In the genomic region with DNA sequence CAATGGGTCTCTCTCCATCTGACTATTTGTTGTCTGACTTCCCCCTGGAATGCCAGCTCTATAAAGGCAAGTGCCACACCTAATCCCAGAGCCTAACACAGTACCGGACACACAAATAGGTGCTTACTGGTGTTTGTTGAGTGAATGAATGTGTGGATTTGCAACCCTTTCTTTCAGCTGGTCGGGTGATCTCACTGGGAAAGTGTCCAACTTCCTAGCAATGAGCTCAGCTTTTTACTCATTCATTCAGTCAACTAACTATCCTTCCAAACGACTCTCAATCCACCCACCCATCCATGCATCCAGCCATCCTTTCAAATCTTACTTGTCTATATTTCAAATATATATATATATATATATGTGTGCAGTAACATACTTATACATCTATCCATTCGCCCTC, we compare ENCODE assay signal across 32 mouse cellular contexts. TPM values are rescaled to one million over a fixed set of nuclear protein-coding genes. Genes with fewer than 3 reads are reported as not detected.
A peak's percentile ranks its signal among the peaks of the same experiment; 100 is the strongest.
DNase-seq lines count a peak whose midpoint lies in the region; ATAC-seq lines count a peak whose summit lies in the region.
"Had no signal": no experiment of that assay in that cellular context is flagged by ENCODE, and none has a peak within 500 bp of the region (broad histone marks: within the 10 kb centered on the region; RNA-seq: fewer than 3 reads in every experiment).

No protein-coding gene starts in this region.

- H3K36me3 ChIP-seq in forebrain, embryonic 14.5 days (ENCODE audit: control insufficient read depth, insufficient read depth, low read length), result peaks cover 32% of the 10 kb centered on the region
- H3K36me3 ChIP-seq in forebrain, embryonic 10.5 days (replicated peaks), result peaks cover 58% of the 10 kb centered on the region
- H3K36me3 ChIP-seq in midbrain, embryonic 15.5 days (replicated peaks), result no peaks in the 10 kb centered on the region
- 0 out of 2 replicates have a peak, but pooled peaks cover 3% of the 10 kb centered on the region for H3K36me3 ChIP-seq in midbrain, embryonic 14.5 days (ENCODE audit: control insufficient read depth, insufficient read depth, low read length)
- H3K36me3 ChIP-seq: hindbrain, embryonic 13.5 days; limb, embryonic 12.5 days; lung, embryonic 15.5 days had no signal

- peak overlapping the region; percentile 65; the same call in 1 of the 2 replicates for H3K27ac ChIP-seq in forebrain, embryonic 14.5 days (ENCODE audit: low read depth, low read length)
- H3K27ac ChIP-seq in forebrain, embryonic 10.5 days, result no peak overlapping the region
- 0 out of 2 replicates have a peak overlapping the region, but pooled peaks have one; percentile 21 for H3K27ac ChIP-seq in midbrain, embryonic 15.5 days
- no peak overlapping the region for H3K27ac ChIP-seq in midbrain, embryonic 14.5 days (replicated peaks; ENCODE audit: low read depth, low read length)
- H3K27ac ChIP-seq: limb, embryonic 12.5 days; lung, embryonic 15.5 days; midbrain, embryonic 10.5 days had no signal

- peaks cover 9% of the 10 kb centered on the region for H3K4me1 ChIP-seq in forebrain, embryonic 14.5 days (ENCODE audit: control insufficient read depth, insufficient read depth, low read length)
- 0 out of 2 replicates have a peak, but pooled peaks cover 3% of the 10 kb centered on the region for H3K4me1 ChIP-seq in forebrain, embryonic 10.5 days
- H3K4me1 ChIP-seq in midbrain, embryonic 15.5 days, result no peaks in the 10 kb centered on the region
- no peaks in the 10 kb centered on the region for H3K4me1 ChIP-seq in midbrain, embryonic 14.5 days (ENCODE audit: control insufficient read depth, insufficient read depth, low read length)
- H3K4me1 ChIP-seq: limb, embryonic 12.5 days; midbrain, embryonic 10.5 days had no signal

- no peak overlapping the region for H3K9ac ChIP-seq in forebrain, embryonic 14.5 days (ENCODE audit: low read length)
- no peak overlapping the region for H3K9ac ChIP-seq in midbrain, embryonic 15.5 days
- H3K9ac ChIP-seq in midbrain, embryonic 14.5 days (replicated peaks; ENCODE audit: low read length), result no peak overlapping the region
- H3K9ac ChIP-seq: hindbrain, embryonic 13.5 days; limb, embryonic 12.5 days; lung, embryonic 15.5 days had no signal

- peak; percentile 61; the same call in 1 of the 2 replicates for ATAC-seq in forebrain, embryonic 14.5 days
- ATAC-seq in midbrain, embryonic 15.5 days (replicated peaks), result no peak
- ATAC-seq in midbrain, embryonic 14.5 days (ENCODE audit: low FRiP score, low TSS enrichment), result no peak
- ATAC-seq: intestine, postnatal 0 days had no signal

- 37% methylated on average over 4 of the region's 4 CpGs for WGBS in forebrain, embryonic 14.5 days
- WGBS in forebrain, embryonic 10.5 days, result 80% methylated on average over 4 of the region's 4 CpGs
- 67% methylated on average over 4 of the region's 4 CpGs for whole genome bisulfite sequencing in midbrain, embryonic 15.5 days
- WGBS in midbrain, embryonic 14.5 days, result 72% methylated on average over 4 of the region's 4 CpGs

- no peak overlapping the region for H3K4me2 ChIP-seq in forebrain, embryonic 14.5 days (ENCODE audit: low read length)
- no peak overlapping the region for H3K4me2 ChIP-seq in midbrain, embryonic 15.5 days
- no peak overlapping the region for H3K4me2 ChIP-seq in midbrain, embryonic 14.5 days (ENCODE audit: low read length)
- H3K4me2 ChIP-seq: hindbrain, embryonic 13.5 days; limb, embryonic 12.5 days; liver, embryonic 11.5 days; lung, embryonic 15.5 days had no signal

- no peak overlapping the region for H3K4me3 ChIP-seq in forebrain, embryonic 14.5 days (ENCODE audit: low read depth, low read length)
- no peak overlapping the region for H3K4me3 ChIP-seq in forebrain, embryonic 10.5 days
- H3K4me3 ChIP-seq in midbrain, embryonic 15.5 days, result no peak overlapping the region
- H3K4me3 ChIP-seq in midbrain, embryonic 14.5 days (replicated peaks; ENCODE audit: low read depth, low read length), result no peak overlapping the region
- H3K4me3 ChIP-seq: erythroblast, embryonic 14.5 days; hindbrain, embryonic 13.5 days; limb, embryonic 12.5 days; lung, embryonic 15.5 days; midbrain, embryonic 10.5 days had no signal

- peak; percentile 67 for DNase-seq in forebrain, embryonic 14.5 days (ENCODE audit: low spot score)
- DNase-seq in forebrain, embryonic 10.5 days (ENCODE audit: extremely low spot score, low spot score), result no peak
- no peak for DNase-seq in midbrain, embryonic 14.5 days
- peak; percentile 44 for DNase-seq in brain, adult 2 months (ENCODE audit: low read depth, low spot score)
- no peak for DNase-seq in liver
- no peak for DNase-seq in adrenal gland, postnatal 36 days
- DNase-seq: adrenal gland, postnatal 14 days; cerebellum, adult 2 months; cerebellum, postnatal 14 days; gastrocnemius, postnatal 14 days; heart, postnatal 36 days; kidney, adult 9 months; kidney, postnatal 10 days; layer of hippocampus, adult 9-11 months; right cerebral cortex, adult 18-20 months; thymus, postnatal 4 days had no signal

- no peaks in the 10 kb centered on the region for H3K9me3 ChIP-seq in forebrain, embryonic 14.5 days (replicated peaks; ENCODE audit: control insufficient read depth, low read length)
- no peaks in the 10 kb centered on the region for H3K9me3 ChIP-seq in forebrain, embryonic 10.5 days
- H3K9me3 ChIP-seq in midbrain, embryonic 15.5 days, result no peaks in the 10 kb centered on the region
- no peaks in the 10 kb centered on the region for H3K9me3 ChIP-seq in midbrain, embryonic 14.5 days (ENCODE audit: control insufficient read depth, low read length)
- H3K9me3 ChIP-seq: hindbrain, embryonic 13.5 days; limb, embryonic 12.5 days; lung, embryonic 15.5 days; midbrain, embryonic 10.5 days had no signal

- H3K27me3 ChIP-seq in forebrain, embryonic 14.5 days (replicated peaks; ENCODE audit: control insufficient read depth, insufficient read depth, low read length), result no peaks in the 10 kb centered on the region
- H3K27me3 ChIP-seq in forebrain, embryonic 10.5 days (ENCODE audit: poor library complexity, severe bottlenecking), result no peaks in the 10 kb centered on the region
- H3K27me3 ChIP-seq in midbrain, embryonic 15.5 days (replicated peaks), result no peaks in the 10 kb centered on the region
- no peaks in the 10 kb centered on the region for H3K27me3 ChIP-seq in midbrain, embryonic 14.5 days (ENCODE audit: control insufficient read depth, insufficient read depth, low read length)
- H3K27me3 ChIP-seq: hindbrain, embryonic 13.5 days; limb, embryonic 12.5 days; lung, embryonic 15.5 days had no signal

RNA-seq across cellular contexts. Expression of a gene that starts 31.3 kb away (rescaled TPM):
- 19.7 and 19.9 TPM in 2 replicates for polyA plus RNA-seq in forebrain, embryonic 14.5 days (2014; fragmentation: Nextera tagmentation; extraction: Ambion mirVana)
- 10.9 and 11.0 TPM in 2 replicates for polyA plus RNA-seq in forebrain, embryonic 10.5 days (2016; fragmentation: Nextera tagmentation; extraction: Ambion mirVana)
- 12.5 and 13.1 TPM in 2 replicates for polyA plus RNA-seq in midbrain, embryonic 15.5 days (2015; fragmentation: Nextera tagmentation; extraction: Ambion mirVana)
- polyA plus RNA-seq in midbrain, embryonic 14.5 days (2014; fragmentation: Nextera tagmentation; extraction: Ambion mirVana), result 9.5 and 11.3 TPM in 2 replicates
- total RNA-seq in adrenal gland, postnatal 36 days (2021), result not detected
- total RNA-seq: adrenal gland, postnatal 14 days; gastrocnemius, postnatal 14 days; granulocyte monocyte progenitor cell, adult 5-6 weeks; heart, postnatal 36 days; megakaryocyte progenitor cell, adult 5-6 weeks; MEL; monocyte, adult 5-6 weeks had no signal
- polyA plus RNA-seq: erythroblast, embryonic 14.5 days; heart, embryonic 14.5 days; intestine, postnatal 0 days; large intestine, adult 2 months; liver, embryonic 16.5 days; stomach, embryonic 14.5 days had no signal

Comparison
In these comparisons a context has a peak if more than half of its experiments do, and no peak if none do; other contexts are left out.
1. DNase-seq: peak in forebrain, embryonic 14.5 days (single experiment) and brain, adult 2 months (single experiment); none in forebrain, embryonic 10.5 days (single experiment), midbrain, embryonic 14.5 days (single experiment), liver (single experiment) and adrenal gland, postnatal 36 days (0 of 2).
2. H3K27ac ChIP-seq: peak in forebrain, embryonic 14.5 days (single experiment) and midbrain, embryonic 15.5 days (single experiment); none in forebrain, embryonic 10.5 days (single experiment) and midbrain, embryonic 14.5 days (single experiment).